ENCODE assay signal across 15 mouse cellular contexts in genomic region chr5:115695191-115695770, GRCm38 (mm10). TPM values are rescaled to one million over a fixed set of nuclear protein-coding genes. Genes with fewer than 3 reads are reported as not detected.
DNase-seq lines count a peak whose midpoint lies in the region; ATAC-seq and TF ChIP-seq lines count a peak whose summit lies in the region.
"Had no signal": no experiment of that assay in that cellular context is flagged by ENCODE, and none has a peak within 500 bp of the region (broad histone marks: within the 10 kb centered on the region; RNA-seq: fewer than 3 reads in every experiment).

No protein-coding gene starts in this region.

- peak; percentile 26 for DNase-seq in midbrain, embryonic 14.5 days
- DNase-seq in CH12.LX (ENCODE audit: extremely low read depth), result peak; percentile 14
- peak; percentile 37 for DNase-seq in R1 (ENCODE audit: low read depth, low spot score)
- peak; percentile 70 to 79 for DNase-seq in cerebellum, postnatal 36 days
- DNase-seq in forebrain, embryonic 11.5 days (ENCODE audit: low spot score), result no peak
- no peak for DNase-seq in gastrocnemius, postnatal 14 days
- DNase-seq: adrenal gland, postnatal 25 days; heart, adult 2 months; heart, postnatal 14 days; spleen, adult 18-20 months had no signal

- in situ Hi-C loops in CH12.LX (cut with MboI; ENCODE audit: low pct_ligation_motif_present, low pct_unique_long_range_greater_than_20kb, low sequenced_read_pairs), result no loop called here

- no peaks in the 10 kb centered on the region for H3K9me3 ChIP-seq in midbrain, embryonic 14.5 days (ENCODE audit: control insufficient read depth, low read length)
- H3K9me3 ChIP-seq in midbrain, embryonic 16.5 days (replicated peaks; ENCODE audit: control insufficient read depth, low read length, poor library complexity, severe bottlenecking), result no peaks in the 10 kb centered on the region
- H3K9me3 ChIP-seq in CH12.LX (replicated peaks; ENCODE audit: low read length), result no peaks in the 10 kb centered on the region
- H3K9me3 ChIP-seq in forebrain, embryonic 11.5 days (ENCODE audit: control insufficient read depth, low read length), result no peaks in the 10 kb centered on the region
- H3K9me3 ChIP-seq: midbrain, embryonic 12.5 days had no signal

- no peak overlapping the region for H3K4me2 ChIP-seq in midbrain, embryonic 14.5 days (ENCODE audit: low read length)
- no peak overlapping the region for H3K4me2 ChIP-seq in midbrain, embryonic 16.5 days (ENCODE audit: low read length)
- H3K4me2 ChIP-seq in CH12.LX (ENCODE audit: insufficient read depth, low read depth, poor library complexity, severe bottlenecking), result peak overlapping the region; percentile 4; the same call in 1 of the 2 replicates
- no peak overlapping the region for H3K4me2 ChIP-seq in forebrain, embryonic 11.5 days (ENCODE audit: low read depth, low read length, severe bottlenecking)
- H3K4me2 ChIP-seq: liver, embryonic 11.5 days; midbrain, embryonic 12.5 days had no signal

- no peak for TF ChIP-seq CTCF in CH12.LX (conservative IDR thresholded peaks at IDR 0.05 in 1 of 2, IDR thresholded peaks at IDR 0.05 in 1 of 2; ENCODE audit: low read depth in 2 of 2, low read length in 2 of 2)

- no peak for TF ChIP-seq RAD21 in CH12.LX (IDR thresholded peaks at IDR 0.05; ENCODE audit: low read depth, low read length)

- 39% methylated on average over 6 of the region's 6 CpGs for WGBS in midbrain, embryonic 14.5 days
- WGBS in midbrain, embryonic 16.5 days, result 33% methylated on average over 6 of the region's 6 CpGs
- WGBS in forebrain, embryonic 11.5 days, result 78% methylated on average over 6 of the region's 6 CpGs

- ATAC-seq in midbrain, embryonic 14.5 days (ENCODE audit: low FRiP score, low TSS enrichment), result no peak
- ATAC-seq in midbrain, embryonic 16.5 days, result no peak
- no peak for ATAC-seq in forebrain, embryonic 11.5 days (replicated peaks; ENCODE audit: low FRiP score)
- ATAC-seq: intestine, postnatal 0 days; lung, postnatal 0 days had no signal

- H3K4me3 ChIP-seq in midbrain, embryonic 14.5 days (replicated peaks; ENCODE audit: low read depth, low read length), result no peak overlapping the region
- H3K4me3 ChIP-seq in midbrain, embryonic 16.5 days (ENCODE audit: low read depth, low read length), result no peak overlapping the region
- H3K4me3 ChIP-seq in CH12.LX (replicated peaks in 1 of 3; ENCODE audit: low read depth in 2 of 3, low read length in 2 of 3, poor library complexity in 1 of 3), result no peak overlapping the region
- no peak overlapping the region for H3K4me3 ChIP-seq in forebrain, embryonic 11.5 days (ENCODE audit: low read depth, low read length)
- H3K4me3 ChIP-seq: heart, adult 2 months; midbrain, embryonic 12.5 days had no signal

- dilution Hi-C loops in CH12.LX (cut with MboI; ENCODE audit: extremely low pct_ligation_motif_present, extremely low pct_unique_long_range_greater_than_20kb, low sequenced_read_pairs), result no loop called here

- TF ChIP-seq EP300 in CH12.LX (IDR thresholded peaks at IDR 0.05; ENCODE audit: low read length), result no peak

- no peaks in the 10 kb centered on the region for H3K79me2 ChIP-seq in CH12.LX (replicated peaks; ENCODE audit: control insufficient read depth, extremely low read depth, insufficient read depth, poor library complexity, severe bottlenecking)

- H3K27me3 ChIP-seq in midbrain, embryonic 14.5 days (ENCODE audit: control insufficient read depth, insufficient read depth, low read length), result no peaks in the 10 kb centered on the region
- no peaks in the 10 kb centered on the region for H3K27me3 ChIP-seq in midbrain, embryonic 16.5 days (ENCODE audit: control insufficient read depth, insufficient read depth, low read depth, low read length)
- H3K27me3 ChIP-seq in CH12.LX (replicated peaks), result peaks cover 1% of the 10 kb centered on the region
- no peaks in the 10 kb centered on the region for H3K27me3 ChIP-seq in forebrain, embryonic 11.5 days (ENCODE audit: control insufficient read depth, insufficient read depth, low read length)
- H3K27me3 ChIP-seq: midbrain, embryonic 12.5 days had no signal

- no peak overlapping the region for H3K27ac ChIP-seq in midbrain, embryonic 14.5 days (replicated peaks; ENCODE audit: low read depth, low read length)
- no peak overlapping the region for H3K27ac ChIP-seq in midbrain, embryonic 16.5 days (ENCODE audit: low read length)
- no peak overlapping the region for H3K27ac ChIP-seq in CH12.LX (ENCODE audit: insufficient read depth, low read depth)
- no peak overlapping the region for H3K27ac ChIP-seq in forebrain, embryonic 11.5 days (ENCODE audit: low read depth, low read length)
- H3K27ac ChIP-seq: heart, adult 2 months; midbrain, embryonic 12.5 days had no signal

- 0 out of 2 replicates have a peak, but pooled peaks cover 4% of the 10 kb centered on the region for H3K4me1 ChIP-seq in midbrain, embryonic 14.5 days (ENCODE audit: control insufficient read depth, insufficient read depth, low read length)
- peaks cover 7% of the 10 kb centered on the region for H3K4me1 ChIP-seq in midbrain, embryonic 16.5 days (ENCODE audit: control insufficient read depth, insufficient read depth, low read length)
- peaks cover 5 to 20% of the 10 kb centered on the region in 2 experiments for H3K4me1 ChIP-seq in CH12.LX (ENCODE audit: control insufficient read depth in 1 of 2, insufficient read depth in 2 of 2)
- no peaks in the 10 kb centered on the region for H3K4me1 ChIP-seq in forebrain, embryonic 11.5 days (replicated peaks; ENCODE audit: control insufficient read depth, insufficient read depth, low read length)

- H3K9ac ChIP-seq in midbrain, embryonic 14.5 days (replicated peaks; ENCODE audit: low read length), result no peak overlapping the region
- no peak overlapping the region for H3K9ac ChIP-seq in midbrain, embryonic 16.5 days (ENCODE audit: low read depth, low read length)
- H3K9ac ChIP-seq in CH12.LX (ENCODE audit: insufficient read depth, low read depth), result no peak overlapping the region
- no peak overlapping the region for H3K9ac ChIP-seq in forebrain, embryonic 11.5 days (ENCODE audit: low read length)
- H3K9ac ChIP-seq: midbrain, embryonic 12.5 days had no signal

- TF ChIP-seq POLR2A in CH12.LX (IDR thresholded peaks at IDR 0.05; ENCODE audit: low read depth, low read length), result no peak

- no peaks in the 10 kb centered on the region for H3K36me3 ChIP-seq in midbrain, embryonic 14.5 days (ENCODE audit: control insufficient read depth, insufficient read depth, low read length)
- no peaks in the 10 kb centered on the region for H3K36me3 ChIP-seq in midbrain, embryonic 16.5 days (ENCODE audit: control insufficient read depth, insufficient read depth, low read length)
- no peaks in the 10 kb centered on the region for H3K36me3 ChIP-seq in CH12.LX (replicated peaks in 1 of 2; ENCODE audit: control insufficient read depth in 1 of 2, insufficient read depth in 1 of 2, low read length in 1 of 2)
- no peaks in the 10 kb centered on the region for H3K36me3 ChIP-seq in forebrain, embryonic 11.5 days (ENCODE audit: control insufficient read depth, insufficient read depth, low read length)
- H3K36me3 ChIP-seq: midbrain, embryonic 12.5 days had no signal

- intact Hi-C loops in gastrocnemius, postnatal 14 days (cut with DNase I; ENCODE audit: low total_unique reads), result no loop called here

TF ChIP-seq in CH12.LX, 34 proteins besides CTCF, POLR2A, EP300 and RAD21:
- TF ChIP-seq NELFE (IDR thresholded peaks at IDR 0.05; ENCODE audit: low read depth, low read length), result no peak
- no peak for TF ChIP-seq IRF4 (IDR thresholded peaks at IDR 0.05; ENCODE audit: low read depth, low read length)
- TF ChIP-seq TBP (conservative IDR thresholded peaks at IDR 0.05; ENCODE audit: low read depth, low read length), result no peak
- TF ChIP-seq ELF1 (IDR thresholded peaks at IDR 0.05; ENCODE audit: low read depth, low read length), result no peak
- no peak for TF ChIP-seq ZC3H11A (IDR thresholded peaks at IDR 0.05; ENCODE audit: low read depth, low read length)
- TF ChIP-seq MAX (IDR thresholded peaks at IDR 0.05; ENCODE audit: low read length), result no peak
- no peak for TF ChIP-seq NRF1 (IDR thresholded peaks at IDR 0.05; ENCODE audit: low read depth, low read length)
- no peak for TF ChIP-seq KAT2A (IDR thresholded peaks at IDR 0.05; ENCODE audit: insufficient replicate concordance, low read length)

RNA-seq across cellular contexts. Expression of gene Bicdl1, which starts 36.1 kb away (rescaled TPM):
- 39.0 and 42.2 TPM in 2 replicates for polyA plus RNA-seq in midbrain, embryonic 14.5 days (2014; fragmentation: Nextera tagmentation; extraction: Ambion mirVana)
- polyA plus RNA-seq in midbrain, embryonic 16.5 days (2015; fragmentation: Nextera tagmentation; extraction: Ambion mirVana), result 40.2 and 43.4 TPM in 2 replicates
- 1.7 and 1.9 TPM in 2 replicates for total RNA-seq in CH12.LX (2012; rRNA removed)
- total RNA-seq in CH12.LX (2014; rRNA removed), result 2.6 and 3.5 TPM in 2 replicates
- polyA plus RNA-seq in CH12.LX (2012; ENCODE audit: insufficient read length, low read depth), result 2.3 and 5.1 TPM in 2 replicates
- 11.1 and 13.2 TPM in 2 replicates for polyA plus RNA-seq in forebrain, embryonic 11.5 days (2014; fragmentation: Nextera tagmentation; extraction: Ambion mirVana)
- 1 to 10 TPM; 2.6 to 3.9 TPM for total RNA-seq in gastrocnemius, postnatal 14 days (2021)

Comparison
In these comparisons a context has a peak if more than half of its experiments do, and no peak if none do; other contexts are left out.
1. DNase-seq: peak in midbrain, embryonic 14.5 days (single experiment), CH12.LX (single experiment), R1 (single experiment) and cerebellum, postnatal 36 days (2 of 2); none in forebrain, embryonic 11.5 days (single experiment) and gastrocnemius, postnatal 14 days (single experiment).